Mouse (Mus musculus) MEL (cell line): ENCODE measurements at regions not wholly inside any gene's neighbourhood (a gene's known extent, or its start where the extent isn't known, plus 50 kb on each side); places are given as distances from the start of the nearest gene placed in this dataset.
A peak's percentile ranks its signal among the peaks of the same experiment; 100 is the strongest.

Experiments
- DNase-seq: peaks from one replicate; pipeline ENCODE4 v3.0.0; 2011; ENCODE audit warnings: low read depth, low spot score
- H3K27ac ChIP-seq: 2 replicates; pipeline ENCODE4 v1.5.1; 2012; ENCODE audit warnings: low read depth, mild to moderate bottlenecking, control low read depth, low read length, moderate library complexity; ENCODE audit not compliant: control insufficient read depth
- H3K27me3 ChIP-seq, 2 experiments: fragments of 150-350 bp in 1 of 2; sonication (generic) in 1 of 2; 2 replicates each; pipeline ENCODE4 v1.6.1; 2012; ENCODE audit warnings: low read length in 2 of 2, mild to moderate bottlenecking in 2 of 2, improper control_type of control experiment in 1 of 2, moderate library complexity in 1 of 2; ENCODE audit not compliant: insufficient read depth in 2 of 2, control insufficient read depth in 1 of 2
- H3K36me3 ChIP-seq, 2 experiments: 2 replicates each; pipeline ENCODE4 v1.6.1; 2012 to 2014; ENCODE audit warnings: low read length in 2 of 2, improper control_type of control experiment in 1 of 2, inconsistent platforms in 1 of 2, mild to moderate bottlenecking in 1 of 2; ENCODE audit not compliant: insufficient read depth in 2 of 2, control insufficient read depth in 1 of 2
- H3K4me1 ChIP-seq, 2 experiments: fragments of 150-350 bp in 1 of 2; sonication (generic) in 1 of 2; 2 replicates each; pipeline ENCODE4 v1.6.1; 2012; ENCODE audit warnings: low read length in 2 of 2, improper control_type of control experiment in 1 of 2, mild to moderate bottlenecking in 1 of 2; ENCODE audit not compliant: insufficient read depth in 2 of 2, control insufficient read depth in 1 of 2
- H3K4me3 ChIP-seq, 2 experiments: fragments of 150-350 bp in 1 of 2; sonication (generic) in 1 of 2; 2 replicates each; pipeline ENCODE4 v1.5.1; 2012; ENCODE audit warnings: low read depth in 2 of 2, low read length in 2 of 2, mild to moderate bottlenecking in 2 of 2, moderate library complexity in 2 of 2, control low read depth in 1 of 2, improper control_type of control experiment in 1 of 2; ENCODE audit not compliant: control insufficient read depth in 1 of 2, insufficient read depth in 1 of 2
- H3K79me2 ChIP-seq: 2 replicates; pipeline ENCODE4 v1.6.1; 2012; ENCODE audit warnings: mild to moderate bottlenecking, low read length, moderate library complexity; ENCODE audit not compliant: control insufficient read depth, poor library complexity, insufficient read depth
- H3K9ac ChIP-seq: 2 replicates; pipeline ENCODE4 v1.6.1; 2012; ENCODE audit warnings: low read depth, mild to moderate bottlenecking, control low read depth, low read length, moderate library complexity; ENCODE audit not compliant: control insufficient read depth, poor library complexity, severe bottlenecking
- H3K9me3 ChIP-seq: fragments of 150-350 bp; sonication (generic); replicated peaks from 2 replicates; pipeline ENCODE4 v1.6.1; 2012; ENCODE audit warnings: mild to moderate bottlenecking, low read length, improper control_type of control experiment, moderate library complexity; ENCODE audit not compliant: insufficient read depth
- CHD1 ChIP-seq: IDR thresholded peaks from 2 replicates; pipeline ENCODE4 v1.6.1; 2012; ENCODE audit warnings: low read depth, mild to moderate bottlenecking, inconsistent platforms, low read length, improper control_type of control experiment
- CTCF ChIP-seq, 3 experiments: IDR thresholded peaks in 2 of 3; conservative IDR thresholded peaks in 1 of 3; 2 replicates each; pipeline ENCODE4 v1.5.1; 2011 to 2012; ENCODE audit warnings: low read length in 3 of 3, low read depth in 2 of 3, mild to moderate bottlenecking in 2 of 3, improper control_type of control experiment in 1 of 3, inconsistent platforms in 1 of 3, mixed read lengths in 1 of 3, moderate library complexity in 1 of 3; ENCODE audit not compliant: control insufficient read depth in 1 of 3, insufficient read depth in 1 of 3, poor library complexity in 1 of 3, severe bottlenecking in 1 of 3
- E2F4 ChIP-seq: IDR thresholded peaks from 2 replicates; pipeline ENCODE4 v1.6.1; 2011; ENCODE audit warnings: low read depth, low read length, improper control_type of control experiment, borderline replicate concordance
- ELF1 ChIP-seq: IDR thresholded peaks from 2 replicates; pipeline ENCODE4 v1.6.1; 2014; ENCODE audit warnings: low read depth, mild to moderate bottlenecking, inconsistent platforms, low read length, improper control_type of control experiment, moderate library complexity
- EP300 ChIP-seq, 2 experiments: IDR thresholded peaks; 2 replicates each; pipeline ENCODE4 v1.6.1; 2011; ENCODE audit warnings: improper control_type of control experiment in 2 of 2, low read length in 2 of 2, low read depth in 1 of 2, mild to moderate bottlenecking in 1 of 2
- GABPA ChIP-seq: IDR thresholded peaks from 2 replicates; pipeline ENCODE4 v1.6.1; 2012; ENCODE audit warnings: low read depth, mild to moderate bottlenecking, inconsistent platforms, low read length, improper control_type of control experiment, moderate library complexity
- HCFC1 ChIP-seq: IDR thresholded peaks from 2 replicates; pipeline ENCODE4 v1.6.1; 2012; ENCODE audit warnings: low read depth, mild to moderate bottlenecking, inconsistent platforms, low read length, improper control_type of control experiment, moderate library complexity
- JUND ChIP-seq: IDR thresholded peaks from 2 replicates; pipeline ENCODE4 v1.6.1; 2011; ENCODE audit warnings: low read depth, mild to moderate bottlenecking, improper control_type of control experiment, low read length
- KAT2A ChIP-seq: conservative IDR thresholded peaks from 2 replicates; pipeline ENCODE4 v1.6.1; 2012; ENCODE audit warnings: low read depth, low read length, improper control_type of control experiment, inconsistent platforms
- MAFK ChIP-seq: IDR thresholded peaks from 2 replicates; pipeline ENCODE4 v1.6.1; 2011; ENCODE audit warnings: low read depth, mild to moderate bottlenecking, low read length, improper control_type of control experiment, borderline replicate concordance
- MAX ChIP-seq: IDR thresholded peaks from 2 replicates; pipeline ENCODE4 v1.6.1; 2011; ENCODE audit warnings: low read length, improper control_type of control experiment
- MXI1 ChIP-seq: IDR thresholded peaks from 2 replicates; pipeline ENCODE4 v1.6.1; 2011; ENCODE audit warnings: mild to moderate bottlenecking, low read depth, low read length, improper control_type of control experiment
- MYC ChIP-seq: IDR thresholded peaks from 2 replicates; pipeline ENCODE4 v1.6.1; 2011; ENCODE audit warnings: low read depth, mild to moderate bottlenecking, low read length, improper control_type of control experiment, moderate library complexity
- NELFE ChIP-seq: IDR thresholded peaks from 2 replicates; pipeline ENCODE4 v1.6.1; 2011; ENCODE audit warnings: low read depth, low read length, improper control_type of control experiment
- POLR2A ChIP-seq, 2 experiments: IDR thresholded peaks; 2 replicates each; pipeline ENCODE4 v1.6.1; 2011 to 2012; ENCODE audit warnings: low read length in 2 of 2, mild to moderate bottlenecking in 2 of 2, control low read depth in 1 of 2, improper control_type of control experiment in 1 of 2, low read depth in 1 of 2, moderate library complexity in 1 of 2; ENCODE audit not compliant: control insufficient read depth in 1 of 2, insufficient read depth in 1 of 2, poor library complexity in 1 of 2
- RAD21 ChIP-seq: IDR thresholded peaks from 2 replicates; pipeline ENCODE4 v1.6.1; 2011; ENCODE audit warnings: mild to moderate bottlenecking, low read depth, low read length, improper control_type of control experiment
- SMC3 ChIP-seq: IDR thresholded peaks from 2 replicates; pipeline ENCODE4 v1.6.1; 2011; ENCODE audit warnings: low read depth, low read length, improper control_type of control experiment
- TAL1 ChIP-seq: IDR thresholded peaks from 2 replicates; pipeline ENCODE4 v1.6.1; 2012; ENCODE audit warnings: mild to moderate bottlenecking, inconsistent platforms, low read length, moderate library complexity, mixed read lengths
- TBP ChIP-seq: IDR thresholded peaks from 2 replicates; pipeline ENCODE4 v1.8.0; 2011; ENCODE audit warnings: low read depth, low read length, improper control_type of control experiment
- UBTF ChIP-seq: IDR thresholded peaks from 2 replicates; pipeline ENCODE4 v1.6.1; 2012; ENCODE audit warnings: low read depth, mild to moderate bottlenecking, inconsistent platforms, low read length, improper control_type of control experiment, moderate library complexity, borderline replicate concordance; ENCODE audit not compliant: insufficient read depth
- USF2 ChIP-seq, 2 experiments: IDR thresholded peaks; 2 replicates each; pipeline ENCODE4 v1.6.1; 2011 to 2012; ENCODE audit warnings: improper control_type of control experiment in 2 of 2, low read length in 2 of 2, borderline replicate concordance in 1 of 2, inconsistent platforms in 1 of 2, low read depth in 1 of 2, mild to moderate bottlenecking in 1 of 2; ENCODE audit not compliant: insufficient read depth in 1 of 2
- ZKSCAN1 ChIP-seq: IDR thresholded peaks from 2 replicates; pipeline ENCODE4 v1.6.1; 2012; ENCODE audit warnings: low read depth, mild to moderate bottlenecking, inconsistent platforms, low read length, improper control_type of control experiment, moderate library complexity
- ZMIZ1 ChIP-seq: IDR thresholded peaks from 2 replicates; pipeline ENCODE4 v1.6.1; 2012; ENCODE audit warnings: low read depth, mild to moderate bottlenecking, inconsistent platforms, low read length, improper control_type of control experiment, moderate library complexity

DNA sequence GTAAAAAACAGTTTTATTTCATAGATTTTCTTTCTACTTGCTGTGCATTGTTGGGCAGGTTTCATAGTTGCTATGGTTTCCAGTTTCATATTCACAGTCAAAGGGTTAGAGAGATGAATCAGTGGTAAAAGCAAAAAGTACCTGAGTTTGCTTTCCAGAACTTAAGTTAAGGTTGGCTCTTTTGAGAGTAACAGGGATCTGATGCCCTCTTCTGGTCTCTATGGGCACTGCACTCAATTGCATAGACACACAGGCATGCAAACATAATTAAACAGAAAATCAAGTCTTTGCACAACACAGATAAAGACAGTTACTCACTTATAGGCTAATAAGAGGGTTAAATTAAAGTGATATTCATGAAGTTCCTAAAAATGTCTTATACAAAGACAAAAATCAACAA is 165.8 kb upstream of the Tgfbr2 start:
- peak; percentile 10 for DNase-seq
- Histone ChIP-seq H3K36me3 (no peaks in the 10 kb centered on the region), H3K4me1 (no peaks in the 10 kb centered on the region), H3K9ac (no peak overlapping the region), H3K27me3 (no peaks in the 10 kb centered on the region), H3K4me3 (no peak overlapping the region), H3K9me3 (no peaks in the 10 kb centered on the region), H3K79me2 (no peaks in the 10 kb centered on the region), H3K27ac (no peak overlapping the region)
- TF ChIP-seq MAFK (no peak), MAX (no peak), RAD21 (peak; percentile 33), TAL1 (no peak), CTCF (IDR thresholded peaks at IDR 0.05 in 2 of 3, conservative IDR thresholded peaks at IDR 0.05 in 1 of 3; ENCODE audit: control insufficient read depth in 1 of 3, insufficient read depth in 1 of 3, low read depth in 2 of 3, low read length in 3 of 3, poor library complexity in 1 of 3, severe bottlenecking in 1 of 3) (peak; percentile 4 to 30 (median 12); a peak in 2 of 6 replicates), KAT2A (no peak), SMC3 (0 out of 2 replicates have a peak, but pooled peaks have one; percentile 7), ZKSCAN1 (no peak)

- H3K9ac ChIP-seq = no peak overlapping the region
- no peaks in the 10 kb centered on the region for H3K79me2 ChIP-seq
- H3K27me3 ChIP-seq = no peaks in the 10 kb centered on the region
- no peak for DNase-seq
- H3K4me1 ChIP-seq = no peaks in the 10 kb centered on the region
- no peak overlapping the region for H3K27ac ChIP-seq
- no peak overlapping the region for H3K4me3 ChIP-seq
- TF ChIP-seq MXI1 (no peak), E2F4 (no peak)
- no peaks in the 10 kb centered on the region for H3K36me3 ChIP-seq
- no peaks in the 10 kb centered on the region for H3K9me3 ChIP-seq
Observed at GRCm38 (mm10) chr9:116338729-116339100, 163.6 kb upstream of the Tgfbr2 start.

GRCm38 (mm10) chr9:116338093-116338728 is 163.1 kb upstream of the Tgfbr2 start:
- Histone ChIP-seq H3K36me3 (no peaks in the 10 kb centered on the region), H3K9me3 (no peaks in the 10 kb centered on the region), H3K4me1 (no peaks in the 10 kb centered on the region), H3K4me3 (no peak overlapping the region), H3K79me2 (no peaks in the 10 kb centered on the region), H3K9ac (no peak overlapping the region), H3K27ac (no peak overlapping the region), H3K27me3 (no peaks in the 10 kb centered on the region)
- TF ChIP-seq NELFE (no peak), USF2 (IDR thresholded peaks at IDR 0.05; ENCODE audit: borderline replicate concordance in 1 of 2, insufficient read depth in 1 of 2, low read depth in 1 of 2, low read length in 2 of 2) (no peak), HCFC1 (no peak), MXI1 (no peak), RAD21 (no peak), EP300 (IDR thresholded peaks at IDR 0.05; ENCODE audit: low read depth in 1 of 2, low read length in 2 of 2) (no peak), ELF1 (no peak), ZMIZ1 (no peak), KAT2A (no peak), JUND (no peak), TBP (no peak), MYC (no peak), MAFK (no peak), UBTF (no peak), CHD1 (no peak), POLR2A (IDR thresholded peaks at IDR 0.05; ENCODE audit: control insufficient read depth in 1 of 2, insufficient read depth in 1 of 2, low read depth in 1 of 2, low read length in 2 of 2, poor library complexity in 1 of 2) (no peak), GABPA (no peak)
- no peak for DNase-seq
